Mouse (Mus musculus) kidney, postnatal 14 days (tissue): ENCODE measurements around the gene Akap2.

Experiments used
- DNase-seq: peaks from one replicate; pipeline ENCODE4 v3.0.0; 2022; ENCODE audit warnings: mixed read lengths

Akap2 gene

GRCm38 (mm10) chr4:57916201-57916661 is 198.8 kb downstream of the Akap2 start, which contains the start of gene D630039A03Rik:
D630039A03Rik (minus strand) TSS chr4:57916297.
- DNase-seq: peak; percentile 77

GRCm38 (mm10) chr4:57916711-57917110 is 199.3 kb downstream of the Akap2 start:
- no peak for DNase-seq

GRCm38 (mm10) chr4:57919494-57920423 is 202.3 kb downstream of the Akap2 start:
- no peak for DNase-seq

GRCm38 (mm10) chr4:57920522-57920921 is 203.1 kb downstream of the Akap2 start:
- DNase-seq: no peak

- DNase-seq: no peak
Measured at GRCm38 (mm10) chr4:57922171-57922570, 204.7 kb downstream of the Akap2 start.

- no peak for DNase-seq
Measured at GRCm38 (mm10) chr4:57924556-57925071, 207.2 kb downstream of the Akap2 start.

- peak; percentile 51 for DNase-seq
Measured at GRCm38 (mm10) chr4:57927464-57928205, 210.2 kb downstream of the Akap2 start.

GRCm38 (mm10) chr4:57930559-57931170 is 213.2 kb downstream of the Akap2 start:
- DNase-seq: no peak

- no peak for DNase-seq
Measured at GRCm38 (mm10) chr4:57934181-57934580, 216.7 kb downstream of the Akap2 start.

GRCm38 (mm10) chr4:57937292-57937691 is 219.8 kb downstream of the Akap2 start:
- DNase-seq: no peak

GRCm38 (mm10) chr4:57940631-57941030 is 223.2 kb downstream of the Akap2 start:
- no peak for DNase-seq

- DNase-seq: no peak
Measured at GRCm38 (mm10) chr4:57942892-57943291, 225.4 kb downstream of the Akap2 start.
